Mouse (Mus musculus) MEL (cell line): Measurements from ENCODE around the gene Madcam1. TPM values are rescaled to one million over a fixed set of nuclear protein-coding genes. Genes with fewer than 3 reads are reported as not detected.

Source experiments
- DNase-seq: peaks from one replicate; pipeline ENCODE4 v3.0.0; 2011; ENCODE audit warnings: low read depth, low spot score
- H3K27ac ChIP-seq: 2 replicates; pipeline ENCODE4 v1.5.1; 2012; ENCODE audit warnings: low read depth, mild to moderate bottlenecking, control low read depth, low read length, moderate library complexity; ENCODE audit not compliant: control insufficient read depth
- H3K27me3 ChIP-seq, 2 experiments: fragments of 150-350 bp in 1 of 2; sonication (generic) in 1 of 2; 2 replicates each; pipeline ENCODE4 v1.6.1; 2012; ENCODE audit warnings: low read length in 2 of 2, mild to moderate bottlenecking in 2 of 2, improper control_type of control experiment in 1 of 2, moderate library complexity in 1 of 2; ENCODE audit not compliant: insufficient read depth in 2 of 2, control insufficient read depth in 1 of 2
- H3K36me3 ChIP-seq, 2 experiments: 2 replicates each; pipeline ENCODE4 v1.6.1; 2012 to 2014; ENCODE audit warnings: low read length in 2 of 2, improper control_type of control experiment in 1 of 2, inconsistent platforms in 1 of 2, mild to moderate bottlenecking in 1 of 2; ENCODE audit not compliant: insufficient read depth in 2 of 2, control insufficient read depth in 1 of 2
- H3K4me1 ChIP-seq, 2 experiments: fragments of 150-350 bp in 1 of 2; sonication (generic) in 1 of 2; 2 replicates each; pipeline ENCODE4 v1.6.1; 2012; ENCODE audit warnings: low read length in 2 of 2, improper control_type of control experiment in 1 of 2, mild to moderate bottlenecking in 1 of 2; ENCODE audit not compliant: insufficient read depth in 2 of 2, control insufficient read depth in 1 of 2
- H3K4me3 ChIP-seq, 2 experiments: fragments of 150-350 bp in 1 of 2; sonication (generic) in 1 of 2; 2 replicates each; pipeline ENCODE4 v1.5.1; 2012; ENCODE audit warnings: low read depth in 2 of 2, low read length in 2 of 2, mild to moderate bottlenecking in 2 of 2, moderate library complexity in 2 of 2, control low read depth in 1 of 2, improper control_type of control experiment in 1 of 2; ENCODE audit not compliant: control insufficient read depth in 1 of 2, insufficient read depth in 1 of 2
- H3K79me2 ChIP-seq: 2 replicates; pipeline ENCODE4 v1.6.1; 2012; ENCODE audit warnings: mild to moderate bottlenecking, low read length, moderate library complexity; ENCODE audit not compliant: control insufficient read depth, poor library complexity, insufficient read depth
- H3K9ac ChIP-seq: 2 replicates; pipeline ENCODE4 v1.6.1; 2012; ENCODE audit warnings: low read depth, mild to moderate bottlenecking, control low read depth, low read length, moderate library complexity; ENCODE audit not compliant: control insufficient read depth, poor library complexity, severe bottlenecking
- H3K9me3 ChIP-seq: fragments of 150-350 bp; sonication (generic); replicated peaks from 2 replicates; pipeline ENCODE4 v1.6.1; 2012; ENCODE audit warnings: mild to moderate bottlenecking, low read length, improper control_type of control experiment, moderate library complexity; ENCODE audit not compliant: insufficient read depth
- BHLHE40 ChIP-seq: IDR thresholded peaks from 2 replicates; pipeline ENCODE4 v1.6.1; 2012; ENCODE audit warnings: low read depth, mild to moderate bottlenecking, inconsistent platforms, low read length, improper control_type of control experiment, borderline replicate concordance
- CHD1 ChIP-seq: IDR thresholded peaks from 2 replicates; pipeline ENCODE4 v1.6.1; 2012; ENCODE audit warnings: low read depth, mild to moderate bottlenecking, inconsistent platforms, low read length, improper control_type of control experiment
- CHD2 ChIP-seq: IDR thresholded peaks from 2 replicates; pipeline ENCODE4 v1.6.1; 2011; ENCODE audit warnings: low read length, improper control_type of control experiment
- CTCF ChIP-seq, 3 experiments: IDR thresholded peaks in 2 of 3; conservative IDR thresholded peaks in 1 of 3; 2 replicates each; pipeline ENCODE4 v1.5.1; 2011 to 2012; ENCODE audit warnings: low read length in 3 of 3, low read depth in 2 of 3, mild to moderate bottlenecking in 2 of 3, improper control_type of control experiment in 1 of 3, inconsistent platforms in 1 of 3, mixed read lengths in 1 of 3, moderate library complexity in 1 of 3; ENCODE audit not compliant: control insufficient read depth in 1 of 3, insufficient read depth in 1 of 3, poor library complexity in 1 of 3, severe bottlenecking in 1 of 3
- E2F4 ChIP-seq: IDR thresholded peaks from 2 replicates; pipeline ENCODE4 v1.6.1; 2011; ENCODE audit warnings: low read depth, low read length, improper control_type of control experiment, borderline replicate concordance
- ELF1 ChIP-seq: IDR thresholded peaks from 2 replicates; pipeline ENCODE4 v1.6.1; 2014; ENCODE audit warnings: low read depth, mild to moderate bottlenecking, inconsistent platforms, low read length, improper control_type of control experiment, moderate library complexity
- EP300 ChIP-seq, 2 experiments: IDR thresholded peaks; 2 replicates each; pipeline ENCODE4 v1.6.1; 2011; ENCODE audit warnings: improper control_type of control experiment in 2 of 2, low read length in 2 of 2, low read depth in 1 of 2, mild to moderate bottlenecking in 1 of 2
- GABPA ChIP-seq: IDR thresholded peaks from 2 replicates; pipeline ENCODE4 v1.6.1; 2012; ENCODE audit warnings: low read depth, mild to moderate bottlenecking, inconsistent platforms, low read length, improper control_type of control experiment, moderate library complexity
- GATA1 ChIP-seq: IDR thresholded peaks from 2 replicates; pipeline ENCODE4 v1.6.1; 2011; ENCODE audit warnings: low read depth, low read length, improper control_type of control experiment
- HCFC1 ChIP-seq: IDR thresholded peaks from 2 replicates; pipeline ENCODE4 v1.6.1; 2012; ENCODE audit warnings: low read depth, mild to moderate bottlenecking, inconsistent platforms, low read length, improper control_type of control experiment, moderate library complexity
- KAT2A ChIP-seq: conservative IDR thresholded peaks from 2 replicates; pipeline ENCODE4 v1.6.1; 2012; ENCODE audit warnings: low read depth, low read length, improper control_type of control experiment, inconsistent platforms
- MAFK ChIP-seq: IDR thresholded peaks from 2 replicates; pipeline ENCODE4 v1.6.1; 2011; ENCODE audit warnings: low read depth, mild to moderate bottlenecking, low read length, improper control_type of control experiment, borderline replicate concordance
- MAX ChIP-seq: IDR thresholded peaks from 2 replicates; pipeline ENCODE4 v1.6.1; 2011; ENCODE audit warnings: low read length, improper control_type of control experiment
- MAZ ChIP-seq: IDR thresholded peaks from 2 replicates; pipeline ENCODE4 v1.6.1; 2012; ENCODE audit warnings: low read depth, mild to moderate bottlenecking, inconsistent platforms, low read length, improper control_type of control experiment
- MXI1 ChIP-seq: IDR thresholded peaks from 2 replicates; pipeline ENCODE4 v1.6.1; 2011; ENCODE audit warnings: mild to moderate bottlenecking, low read depth, low read length, improper control_type of control experiment
- MYB ChIP-seq: IDR thresholded peaks from 2 replicates; pipeline ENCODE4 v1.6.1; 2011; ENCODE audit warnings: mild to moderate bottlenecking, low read depth, low read length, improper control_type of control experiment
- MYC ChIP-seq: IDR thresholded peaks from 2 replicates; pipeline ENCODE4 v1.6.1; 2011; ENCODE audit warnings: low read depth, mild to moderate bottlenecking, low read length, improper control_type of control experiment, moderate library complexity
- NELFE ChIP-seq: IDR thresholded peaks from 2 replicates; pipeline ENCODE4 v1.6.1; 2011; ENCODE audit warnings: low read depth, low read length, improper control_type of control experiment
- NRF1 ChIP-seq: IDR thresholded peaks from 2 replicates; pipeline ENCODE4 v1.6.1; 2014; ENCODE audit warnings: low read depth, mild to moderate bottlenecking, inconsistent platforms, low read length, improper control_type of control experiment, moderate library complexity; ENCODE audit not compliant: poor library complexity, insufficient read depth, severe bottlenecking
- POLR2A ChIP-seq, 2 experiments: IDR thresholded peaks; 2 replicates each; pipeline ENCODE4 v1.6.1; 2011 to 2012; ENCODE audit warnings: low read length in 2 of 2, mild to moderate bottlenecking in 2 of 2, control low read depth in 1 of 2, improper control_type of control experiment in 1 of 2, low read depth in 1 of 2, moderate library complexity in 1 of 2; ENCODE audit not compliant: control insufficient read depth in 1 of 2, insufficient read depth in 1 of 2, poor library complexity in 1 of 2
- POLR2AphosphoS2 ChIP-seq: IDR thresholded peaks from 2 replicates; pipeline ENCODE4 v1.6.1; 2011; ENCODE audit warnings: low read length, improper control_type of control experiment
- POLR2AphosphoS5 ChIP-seq: IDR thresholded peaks from 2 replicates; pipeline ENCODE4 v1.6.1; 2012; ENCODE audit warnings: low read depth, borderline replicate concordance, mild to moderate bottlenecking, inconsistent platforms, low read length, moderate library complexity, mixed read lengths
- RAD21 ChIP-seq: IDR thresholded peaks from 2 replicates; pipeline ENCODE4 v1.6.1; 2011; ENCODE audit warnings: mild to moderate bottlenecking, low read depth, low read length, improper control_type of control experiment
- RCOR1 ChIP-seq: IDR thresholded peaks from 2 replicates; pipeline ENCODE4 v1.6.1; 2012; ENCODE audit warnings: low read depth, mild to moderate bottlenecking, inconsistent platforms, low read length, improper control_type of control experiment
- SIN3A ChIP-seq: IDR thresholded peaks from 2 replicates; pipeline ENCODE4 v1.6.1; 2012; ENCODE audit warnings: low read length, improper control_type of control experiment, inconsistent platforms
- SMC3 ChIP-seq: IDR thresholded peaks from 2 replicates; pipeline ENCODE4 v1.6.1; 2011; ENCODE audit warnings: low read depth, low read length, improper control_type of control experiment
- TAL1 ChIP-seq: IDR thresholded peaks from 2 replicates; pipeline ENCODE4 v1.6.1; 2012; ENCODE audit warnings: mild to moderate bottlenecking, inconsistent platforms, low read length, moderate library complexity, mixed read lengths
- TBP ChIP-seq: IDR thresholded peaks from 2 replicates; pipeline ENCODE4 v1.8.0; 2011; ENCODE audit warnings: low read depth, low read length, improper control_type of control experiment
- UBTF ChIP-seq: IDR thresholded peaks from 2 replicates; pipeline ENCODE4 v1.6.1; 2012; ENCODE audit warnings: low read depth, mild to moderate bottlenecking, inconsistent platforms, low read length, improper control_type of control experiment, moderate library complexity, borderline replicate concordance; ENCODE audit not compliant: insufficient read depth
- USF1 ChIP-seq: IDR thresholded peaks from 2 replicates; pipeline ENCODE4 v1.6.1; 2014; ENCODE audit warnings: low read depth, mild to moderate bottlenecking, inconsistent platforms, low read length, improper control_type of control experiment, moderate library complexity
- USF2 ChIP-seq, 2 experiments: IDR thresholded peaks; 2 replicates each; pipeline ENCODE4 v1.6.1; 2011 to 2012; ENCODE audit warnings: improper control_type of control experiment in 2 of 2, low read length in 2 of 2, borderline replicate concordance in 1 of 2, inconsistent platforms in 1 of 2, low read depth in 1 of 2, mild to moderate bottlenecking in 1 of 2; ENCODE audit not compliant: insufficient read depth in 1 of 2
- ZC3H11A ChIP-seq: IDR thresholded peaks from 2 replicates; pipeline ENCODE4 v1.6.1; 2012; ENCODE audit warnings: low read depth, mild to moderate bottlenecking, inconsistent platforms, low read length, improper control_type of control experiment
- ZKSCAN1 ChIP-seq: IDR thresholded peaks from 2 replicates; pipeline ENCODE4 v1.6.1; 2012; ENCODE audit warnings: low read depth, mild to moderate bottlenecking, inconsistent platforms, low read length, improper control_type of control experiment, moderate library complexity
- ZMIZ1 ChIP-seq: IDR thresholded peaks from 2 replicates; pipeline ENCODE4 v1.6.1; 2012; ENCODE audit warnings: low read depth, mild to moderate bottlenecking, inconsistent platforms, low read length, improper control_type of control experiment, moderate library complexity
- polyA plus RNA-seq, 2 experiments: library from polyadenylated mRNA; stranded (reverse) in 1 of 2; unstranded in 1 of 2; fragments of >175 nt in 1 of 2; fragments of >200 nt in 1 of 2; gene quantifications; 2 replicates each; pipeline versions ENCODE4 v1.2.1 to v1.2.4; 2012; ENCODE audit warnings: low replicate concordance in 2 of 2, low read depth in 1 of 2; ENCODE audit not compliant: insufficient read length in 2 of 2, insufficient read depth in 1 of 2, missing spikeins in 1 of 2
- total RNA-seq: library from RNA; depleted of rRNA; stranded (reverse); fragments of 300-350 nt; gene quantifications from 2 replicates; pipeline ENCODE4 v1.2.3, GENCODE M21; 2012

Madcam1 gene
- total and polyA plus RNA-seq, 3 experiments = not detected

DNA sequence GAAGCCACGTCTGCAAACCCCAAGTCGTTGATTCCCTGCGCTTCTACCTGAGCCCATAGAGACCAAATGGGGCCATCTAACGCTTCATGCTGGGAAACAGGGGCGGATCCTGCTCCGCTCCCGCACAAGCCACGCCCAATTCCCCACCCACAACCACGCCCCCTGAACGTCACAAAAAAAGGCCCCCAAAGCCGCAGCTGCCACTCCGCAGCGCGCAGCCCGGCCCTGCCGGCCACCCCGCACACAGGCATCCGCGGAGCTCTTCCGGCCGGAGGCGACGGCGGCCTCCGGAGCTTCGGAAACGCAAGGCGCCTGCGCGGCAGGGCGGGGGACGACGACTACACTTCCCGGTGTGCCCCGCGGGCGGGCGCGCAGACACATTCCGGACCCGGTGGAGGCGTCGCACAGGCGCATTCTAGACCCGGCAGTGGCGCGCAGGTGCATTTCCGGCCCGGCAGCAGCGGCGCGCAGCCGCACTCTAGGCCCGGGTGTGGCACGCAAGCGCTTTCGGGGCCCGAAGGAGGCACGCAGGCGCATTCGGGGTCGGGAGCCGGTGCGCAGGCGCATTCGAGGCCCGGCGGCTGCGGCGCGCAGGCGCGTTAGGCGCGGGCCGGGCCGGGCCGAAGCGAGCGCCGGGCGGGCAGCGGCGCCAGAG is 17.4 kb downstream of the Madcam1 start, which contains the start of gene Cdc34 (continued):
- TF ChIP-seq POLR2A (IDR thresholded peaks at IDR 0.05; ENCODE audit: control insufficient read depth in 1 of 2, insufficient read depth in 1 of 2, low read depth in 1 of 2, low read length in 2 of 2, poor library complexity in 1 of 2) (peak; percentile 59 to 85; a peak in 3 of 4 replicates), ZMIZ1 (peak; percentile 70; the same call in 1 of the 2 replicates), POLR2AphosphoS2 (peak; percentile 77; the same call in 1 of the 2 replicates)

DNA sequence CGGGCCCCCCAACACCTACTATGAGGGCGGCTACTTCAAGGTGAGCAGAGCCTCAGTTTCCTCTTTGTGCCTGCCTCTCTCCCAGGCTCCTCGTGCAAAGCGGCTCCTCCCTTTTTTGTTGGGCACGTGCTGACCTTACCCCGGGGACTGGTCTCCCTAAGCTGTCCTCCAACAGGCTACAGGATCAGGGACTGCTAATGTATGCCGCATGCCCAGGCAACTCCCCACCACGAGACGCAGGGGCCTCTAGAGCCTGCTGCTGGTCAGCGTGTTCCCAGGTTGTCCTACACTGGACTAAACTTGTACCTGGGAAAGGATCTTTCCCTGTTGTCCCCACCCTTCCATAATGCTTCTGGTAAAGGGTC is 18.2 kb downstream of the Madcam1 start:
- Histone ChIP-seq H3K36me3 (peaks cover 3 to 4% of the 10 kb centered on the region in 2 experiments; a peak in 2 of 4 replicates), H3K4me1 (peaks cover 6 to 19% of the 10 kb centered on the region in 2 experiments; a peak in 3 of 4 replicates), H3K79me2 (peaks cover 32% of the 10 kb centered on the region), H3K9me3 (no peaks in the 10 kb centered on the region), H3K27ac (peak overlapping the region; percentile 59), H3K4me3 (peak overlapping the region; percentile 96 to 98), H3K9ac (peak overlapping the region; percentile 96), H3K27me3 (no peaks in the 10 kb centered on the region)
- no peak for TF ChIP-seq GATA1
- no peak for TF ChIP-seq MAFK
- TF ChIP-seq POLR2A (IDR thresholded peaks at IDR 0.05; ENCODE audit: control insufficient read depth in 1 of 2, insufficient read depth in 1 of 2, low read depth in 1 of 2, low read length in 2 of 2, poor library complexity in 1 of 2) = 0 out of 4 replicates have a peak, but pooled peaks of 1 of the 2 experiments have one; percentile 5
- TF ChIP-seq EP300 (IDR thresholded peaks at IDR 0.05; ENCODE audit: low read depth in 1 of 2, low read length in 2 of 2) = no peak
- TF ChIP-seq BHLHE40 = peak; percentile 42; the same call in 1 of the 2 replicates
- TF ChIP-seq USF1 = no peak
- no peak for TF ChIP-seq KAT2A
- no peak; the same call in 1 of the 2 replicates for TF ChIP-seq SIN3A
- TF ChIP-seq ZC3H11A = no peak
- TF ChIP-seq MAX = peak; percentile 62
- TF ChIP-seq MAZ = no peak
- TF ChIP-seq NRF1 = 0 out of 2 replicates have a peak, but pooled peaks have one; percentile 17
- TF ChIP-seq UBTF = no peak
- no peak for TF ChIP-seq RAD21
- TF ChIP-seq ZKSCAN1 = no peak
- TF ChIP-seq MYB = no peak
- no peak for TF ChIP-seq HCFC1
- TF ChIP-seq POLR2AphosphoS5 = no peak
- no peak for TF ChIP-seq NELFE
- TF ChIP-seq USF2 (IDR thresholded peaks at IDR 0.05; ENCODE audit: borderline replicate concordance in 1 of 2, insufficient read depth in 1 of 2, low read depth in 1 of 2, low read length in 2 of 2) = no peak
- TF ChIP-seq MYC = 0 out of 2 replicates have a peak, but pooled peaks have one; percentile 36
- TF ChIP-seq SMC3 = no peak
- TF ChIP-seq RCOR1 = no peak
- TF ChIP-seq TBP = no peak
- peak; percentile 63 for TF ChIP-seq MXI1
- no peak for TF ChIP-seq TAL1
- TF ChIP-seq GABPA = no peak
- TF ChIP-seq CHD1 = no peak
- no peak for TF ChIP-seq E2F4
- no peak for TF ChIP-seq CHD2
- no peak for TF ChIP-seq POLR2AphosphoS2
- no peak for TF ChIP-seq CTCF (IDR thresholded peaks at IDR 0.05 in 2 of 3, conservative IDR thresholded peaks at IDR 0.05 in 1 of 3; ENCODE audit: control insufficient read depth in 1 of 3, insufficient read depth in 1 of 3, low read depth in 2 of 3, low read length in 3 of 3, poor library complexity in 1 of 3, severe bottlenecking in 1 of 3)
- no peak for TF ChIP-seq ELF1
- peak; percentile 50 for DNase-seq
